In genomic region chr4:46915934-46916333, GRCm38 (mm10) we compare ENCODE assay signal across 22 mouse cellular contexts.
DNase-seq lines count a peak whose midpoint lies in the region; TF ChIP-seq lines count a peak whose summit lies in the region.
"Had no signal": no experiment of that assay in that cellular context is flagged by ENCODE, and none has a peak within 500 bp of the region (broad histone marks: within the 10 kb centered on the region; RNA-seq: fewer than 3 reads in every experiment).

No protein-coding gene starts in this region.

- peaks cover 8% of the 10 kb centered on the region; the same call in 1 of the 2 replicates for H3K27me3 ChIP-seq in heart, embryonic 10.5 days (ENCODE audit: insufficient read depth, poor library complexity, severe bottlenecking)
- H3K27me3 ChIP-seq in CH12.LX (replicated peaks), result peaks cover 14% of the 10 kb centered on the region
- no peaks in the 10 kb centered on the region for H3K27me3 ChIP-seq in small intestine, adult 2 months (ENCODE audit: control insufficient read depth, insufficient read depth, low read length)
- H3K27me3 ChIP-seq: forebrain, embryonic 13.5 days; heart, embryonic 15.5 days; hindbrain, embryonic 13.5 days had no signal

- no peak for TF ChIP-seq CTCF in layer of hippocampus, adult 2 months (conservative IDR thresholded peaks at IDR 0.05)
- TF ChIP-seq CTCF in CH12.LX (conservative IDR thresholded peaks at IDR 0.05 in 1 of 2, IDR thresholded peaks at IDR 0.05 in 1 of 2; ENCODE audit: low read depth in 2 of 2, low read length in 2 of 2), result no peak
- no peak for TF ChIP-seq CTCF in small intestine, adult 2 months (IDR thresholded peaks at IDR 0.05; ENCODE audit: extremely low read depth, insufficient read length, insufficient replicate concordance, low read depth, low read length)

- no peaks in the 10 kb centered on the region for H3K4me1 ChIP-seq in heart, embryonic 10.5 days
- H3K4me1 ChIP-seq in CH12.LX (ENCODE audit: control insufficient read depth in 1 of 2, insufficient read depth in 2 of 2), result peaks cover 3 to 12% of the 10 kb centered on the region in 2 experiments; a peak in 2 of 4 replicates
- H3K4me1 ChIP-seq in small intestine, adult 2 months (ENCODE audit: control insufficient read depth, insufficient read depth, insufficient read length, low read length), result no peaks in the 10 kb centered on the region
- H3K4me1 ChIP-seq: heart, embryonic 12.5 days; heart, embryonic 15.5 days had no signal

- TF ChIP-seq EP300 in CH12.LX (IDR thresholded peaks at IDR 0.05; ENCODE audit: low read length), result no peak

- dilution Hi-C loops in CH12.LX (cut with MboI; ENCODE audit: extremely low pct_ligation_motif_present, extremely low pct_unique_long_range_greater_than_20kb, low sequenced_read_pairs), result no loop called here

- DNase-seq in heart, adult 18-20 months, result peak; percentile 3 to 9
- no peak for DNase-seq in heart, embryonic 10.5 days (ENCODE audit: low spot score)
- DNase-seq in layer of hippocampus, adult 2 months (ENCODE audit: low spot score in 2 of 2), result no peak
- DNase-seq in layer of hippocampus, postnatal 14 days (ENCODE audit: low spot score in 2 of 2), result no peak
- DNase-seq in CH12.LX (ENCODE audit: extremely low read depth) (peak; percentile 16), adipocyte (ENCODE audit: low spot score) (no peak)
- DNase-seq: adrenal gland, adult 8-10 months; adrenal gland, postnatal 25 days; B cell, adult 2 months; cerebellum, adult 18-20 months; cerebellum, adult 9-10 months; cerebellum, postnatal 14 days; gastrocnemius, postnatal 10 days; gastrocnemius, postnatal 36 days; heart, adult 2 months; heart, postnatal 10 days had no signal

- TF ChIP-seq POLR2A in CH12.LX (IDR thresholded peaks at IDR 0.05; ENCODE audit: low read depth, low read length), result no peak
- no peak for TF ChIP-seq POLR2A in small intestine, adult 2 months (IDR thresholded peaks at IDR 0.05; ENCODE audit: low read depth, low read length)

- no peak overlapping the region for H3K27ac ChIP-seq in heart, embryonic 10.5 days
- peak overlapping the region; percentile 51 for H3K27ac ChIP-seq in layer of hippocampus, adult 2 months
- no peak overlapping the region for H3K27ac ChIP-seq in CH12.LX (ENCODE audit: insufficient read depth, low read depth)
- H3K27ac ChIP-seq in small intestine, adult 2 months (ENCODE audit: insufficient read depth, low read depth, low read length), result peak overlapping the region; percentile 42; the same call in 1 of the 2 replicates
- H3K27ac ChIP-seq: forebrain, embryonic 10.5 days; forebrain, embryonic 13.5 days; heart, adult 2 months; heart, embryonic 15.5 days had no signal

- TF ChIP-seq RAD21 in CH12.LX (IDR thresholded peaks at IDR 0.05; ENCODE audit: low read depth, low read length), result no peak

- no peak overlapping the region for H3K4me3 ChIP-seq in heart, embryonic 10.5 days
- H3K4me3 ChIP-seq in layer of hippocampus, adult 2 months, result no peak overlapping the region
- no peak overlapping the region for H3K4me3 ChIP-seq in CH12.LX (replicated peaks in 1 of 3; ENCODE audit: low read depth in 2 of 3, low read length in 2 of 3, poor library complexity in 1 of 3)
- H3K4me3 ChIP-seq in small intestine, adult 2 months (ENCODE audit: low read depth, low read length), result no peak overlapping the region
- H3K4me3 ChIP-seq: forebrain, embryonic 10.5 days; forebrain, embryonic 13.5 days; heart, adult 2 months; heart, embryonic 12.5 days; heart, embryonic 15.5 days; hindbrain, embryonic 13.5 days had no signal

- no peaks in the 10 kb centered on the region for H3K36me3 ChIP-seq in heart, embryonic 10.5 days
- H3K36me3 ChIP-seq in CH12.LX (replicated peaks in 1 of 2; ENCODE audit: control insufficient read depth in 1 of 2, insufficient read depth in 1 of 2, low read length in 1 of 2), result no peaks in the 10 kb centered on the region
- no peaks in the 10 kb centered on the region for H3K36me3 ChIP-seq in small intestine, adult 2 months (ENCODE audit: control insufficient read depth, insufficient read depth, low read length)
- H3K36me3 ChIP-seq: forebrain, embryonic 10.5 days; heart, embryonic 12.5 days; heart, embryonic 15.5 days; hindbrain, embryonic 13.5 days had no signal

- no peak overlapping the region for H3K4me2 ChIP-seq in CH12.LX (ENCODE audit: insufficient read depth, low read depth, poor library complexity, severe bottlenecking)
- H3K4me2 ChIP-seq: forebrain, embryonic 13.5 days; heart, embryonic 12.5 days; heart, embryonic 15.5 days; hindbrain, embryonic 13.5 days had no signal

- WGBS in heart, embryonic 10.5 days, result 91% methylated on average over 12 of the region's 12 CpGs
- WGBS in small intestine, adult 2 months, result 83% methylated on average over 12 of the region's 12 CpGs

- in situ Hi-C loops in CH12.LX (cut with MboI; ENCODE audit: low pct_ligation_motif_present, low pct_unique_long_range_greater_than_20kb, low sequenced_read_pairs), result no loop called here

- H3K9me3 ChIP-seq in heart, embryonic 10.5 days, result no peaks in the 10 kb centered on the region
- no peaks in the 10 kb centered on the region for H3K9me3 ChIP-seq in CH12.LX (replicated peaks; ENCODE audit: low read length)
- H3K9me3 ChIP-seq: forebrain, embryonic 10.5 days; forebrain, embryonic 13.5 days; heart, embryonic 12.5 days; heart, embryonic 15.5 days; hindbrain, embryonic 13.5 days had no signal

- H3K79me2 ChIP-seq in CH12.LX (replicated peaks; ENCODE audit: control insufficient read depth, extremely low read depth, insufficient read depth, poor library complexity, severe bottlenecking), result no peaks in the 10 kb centered on the region

- H3K9ac ChIP-seq in CH12.LX (ENCODE audit: insufficient read depth, low read depth), result no peak overlapping the region
- H3K9ac ChIP-seq: forebrain, embryonic 13.5 days; heart, embryonic 12.5 days; heart, embryonic 15.5 days; hindbrain, embryonic 13.5 days had no signal

TF ChIP-seq in CH12.LX, 34 proteins besides CTCF, POLR2A, EP300 and RAD21:
- TF ChIP-seq USF1 (IDR thresholded peaks at IDR 0.05; ENCODE audit: low read depth, low read length) (no peak), PAX5 (IDR thresholded peaks at IDR 0.05; ENCODE audit: low read length) (no peak), NELFE (IDR thresholded peaks at IDR 0.05; ENCODE audit: low read depth, low read length) (no peak), JUND (conservative IDR thresholded peaks at IDR 0.05; ENCODE audit: low read depth, low read length) (no peak), MYC (IDR thresholded peaks at IDR 0.05; ENCODE audit: low read depth, low read length) (no peak), MAFK (IDR thresholded peaks at IDR 0.05; ENCODE audit: insufficient replicate concordance, low read length) (no peak), BHLHE40 (IDR thresholded peaks at IDR 0.05; ENCODE audit: low read depth, low read length) (0 out of 2 replicates have a peak, but pooled peaks have one; percentile 24), ZNF384 (IDR thresholded peaks at IDR 0.05; ENCODE audit: low read depth, low read length) (no peak), MEF2A (IDR thresholded peaks at IDR 0.05; ENCODE audit: borderline replicate concordance, low read depth, low read length) (no peak), ETS1 (conservative IDR thresholded peaks at IDR 0.05; ENCODE audit: low read depth, low read length) (0 out of 2 replicates have a peak, but pooled peaks have one; percentile 11), MAZ (IDR thresholded peaks at IDR 0.05; ENCODE audit: low read depth, low read length) (no peak)

Comparison
In these comparisons a context has a peak if more than half of its experiments do, and no peak if none do; other contexts are left out.
1. DNase-seq: peak in heart, adult 18-20 months (2 of 2) and CH12.LX (single experiment); none in heart, embryonic 10.5 days (single experiment), layer of hippocampus, adult 2 months (0 of 2), layer of hippocampus, postnatal 14 days (0 of 2) and adipocyte (single experiment).
2. H3K27ac ChIP-seq: peak in layer of hippocampus, adult 2 months (single experiment) and small intestine, adult 2 months (single experiment); none in heart, embryonic 10.5 days (single experiment) and CH12.LX (single experiment).